Mouse (Mus musculus): ENCODE measurements around the gene Rer1.
A peak's percentile ranks its signal among the peaks of the same experiment; 100 is the strongest.
"Not testable (repeated sequence)": the region's sequence is repeated elsewhere in the genome, so short reads cannot be mapped to it uniquely, and the experiment has no call there.

Rer1 gene

DNA sequence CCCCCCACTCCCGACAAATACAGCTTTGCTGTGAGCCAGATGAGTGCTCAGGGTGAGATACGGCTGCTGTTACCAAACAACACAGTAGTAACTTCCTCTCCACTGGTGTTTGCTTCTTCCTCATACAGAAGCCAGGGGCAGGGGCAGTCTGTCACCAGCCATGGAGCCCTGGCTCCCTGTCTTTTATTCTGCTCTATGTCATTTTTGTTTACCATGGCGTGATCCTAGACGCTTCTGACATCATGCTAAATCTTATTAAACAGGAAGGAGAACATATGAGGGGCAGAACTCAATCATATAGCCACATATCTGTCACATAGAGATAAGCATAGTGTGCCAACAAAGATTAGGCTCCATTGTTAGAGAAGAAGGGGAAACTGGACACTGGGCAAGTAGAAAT, 30.4 kb upstream of the Rer1 start:
- no peak for DNase-seq (ENCODE audit: low spot score in 2 of 2)

DNA sequence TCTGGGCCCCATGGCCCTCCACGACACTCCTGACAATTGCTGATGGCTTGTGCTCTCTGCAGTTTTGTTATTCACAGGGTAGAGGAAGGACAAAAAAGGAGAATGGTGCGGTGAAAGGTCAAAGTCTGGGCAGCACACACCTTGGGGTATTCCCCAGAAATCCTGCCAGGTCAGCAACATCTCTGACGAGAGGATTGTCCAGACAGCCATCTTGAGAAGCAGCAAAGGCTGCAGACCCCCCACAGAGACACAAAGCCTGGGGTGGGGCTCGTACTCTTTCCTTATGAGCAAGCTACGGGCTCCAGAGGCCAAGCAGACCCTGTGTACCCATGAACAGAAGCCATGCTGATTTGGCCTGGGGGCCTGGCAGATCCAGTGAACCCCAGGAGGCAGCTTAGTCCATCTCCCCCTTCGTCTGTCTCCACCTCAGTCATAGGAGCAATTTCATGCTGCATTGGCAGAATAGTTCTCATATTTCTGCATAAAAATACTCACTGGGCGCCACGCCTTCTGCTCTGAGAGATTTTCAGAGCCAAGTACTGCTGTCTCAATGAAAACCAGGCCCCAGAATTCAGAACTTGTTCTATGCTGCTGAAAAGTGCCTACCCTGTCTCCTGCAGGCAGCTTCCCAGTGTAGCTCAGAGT, 27.7 kb upstream of the Rer1 start:
- DNase-seq (ENCODE audit: low spot score in 2 of 2), result no peak

DNA sequence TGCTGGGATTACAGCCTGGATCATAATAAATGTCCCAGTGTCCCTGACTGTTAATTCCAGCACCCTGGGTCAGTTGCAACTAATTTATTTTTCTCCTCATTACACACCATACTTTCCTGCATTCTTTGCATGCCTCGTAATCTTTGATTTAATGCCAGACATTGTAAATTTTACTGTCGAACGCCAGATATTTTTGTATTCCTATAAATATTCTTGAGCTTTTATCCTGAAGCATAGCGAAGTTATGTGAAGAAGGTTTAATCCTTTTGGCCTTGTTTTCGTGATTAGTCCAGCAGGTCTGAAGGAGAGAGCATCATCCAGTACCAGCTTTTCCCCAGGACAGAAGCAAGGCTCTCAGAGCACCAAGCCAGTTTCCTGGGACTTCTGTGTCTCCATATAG, 23.3 kb upstream of the Rer1 start:
- DNase-seq (ENCODE audit: low spot score in 2 of 2), result no peak

DNA sequence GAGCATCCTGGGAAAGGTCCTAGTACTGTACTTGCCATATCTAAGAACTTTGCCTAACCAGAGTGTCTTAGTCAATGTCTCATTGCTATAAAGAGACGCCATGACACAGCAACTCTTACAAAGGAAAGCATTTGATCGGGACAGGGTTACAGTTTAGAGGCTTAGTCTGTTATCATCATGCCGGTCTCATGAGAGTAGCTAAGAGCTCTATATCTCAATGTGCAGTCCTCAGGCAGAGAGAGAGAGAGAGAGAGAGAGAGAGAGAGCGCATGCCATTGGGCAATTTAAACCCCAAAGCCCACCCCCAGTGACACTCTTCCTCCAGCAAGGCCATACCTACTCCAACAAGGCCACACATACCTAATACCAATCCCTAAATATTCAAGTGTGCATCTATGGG, 21.7 kb upstream of the Rer1 start:
- DNase-seq (ENCODE audit: low spot score in 2 of 2), result no peak

- DNase-seq (ENCODE audit: low spot score in 2 of 2), result no peak
Measured at GRCm38 (mm10) chr4:155098572-155098971, 12.4 kb upstream of the Rer1 start.

- DNase-seq (ENCODE audit: low spot score in 2 of 2), result no peak
Measured at GRCm38 (mm10) chr4:155097452-155097851, 11.3 kb upstream of the Rer1 start.

- DNase-seq (ENCODE audit: low spot score in 2 of 2), result no peak
Measured at GRCm38 (mm10) chr4:155095967-155096366, 9.8 kb upstream of the Rer1 start.

- peak; percentile 70 to 89 for DNase-seq (ENCODE audit: low spot score in 2 of 2)
Measured at GRCm38 (mm10) chr4:155095238-155095900, 9.2 kb upstream of the Rer1 start.

DNA sequence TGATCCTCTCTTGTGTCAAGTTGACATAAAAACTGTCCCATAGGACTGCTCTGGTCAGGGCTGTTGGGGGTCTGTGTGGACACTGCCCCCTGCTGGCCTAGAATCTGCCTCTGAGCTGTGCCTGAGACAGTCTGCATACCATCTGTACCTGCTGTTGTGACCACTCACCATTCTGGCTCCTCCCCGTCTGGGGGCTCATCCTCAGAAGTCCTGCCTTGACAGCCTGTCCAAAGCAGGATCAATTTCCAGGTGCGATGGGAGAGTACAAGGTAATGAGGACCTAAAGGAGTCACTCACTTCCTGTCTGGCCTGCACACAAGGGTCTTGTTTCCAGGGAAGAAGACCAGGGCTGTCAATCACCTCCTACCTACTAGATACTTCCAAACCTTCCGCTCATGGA, 8.4 kb upstream of the Rer1 start:
- peak in 1 of 2 experiments; percentile 38 for DNase-seq (ENCODE audit: low spot score in 2 of 2)

- no peak for DNase-seq (ENCODE audit: low spot score in 2 of 2)
Measured at GRCm38 (mm10) chr4:155093431-155094149, 7.4 kb upstream of the Rer1 start.

DNA sequence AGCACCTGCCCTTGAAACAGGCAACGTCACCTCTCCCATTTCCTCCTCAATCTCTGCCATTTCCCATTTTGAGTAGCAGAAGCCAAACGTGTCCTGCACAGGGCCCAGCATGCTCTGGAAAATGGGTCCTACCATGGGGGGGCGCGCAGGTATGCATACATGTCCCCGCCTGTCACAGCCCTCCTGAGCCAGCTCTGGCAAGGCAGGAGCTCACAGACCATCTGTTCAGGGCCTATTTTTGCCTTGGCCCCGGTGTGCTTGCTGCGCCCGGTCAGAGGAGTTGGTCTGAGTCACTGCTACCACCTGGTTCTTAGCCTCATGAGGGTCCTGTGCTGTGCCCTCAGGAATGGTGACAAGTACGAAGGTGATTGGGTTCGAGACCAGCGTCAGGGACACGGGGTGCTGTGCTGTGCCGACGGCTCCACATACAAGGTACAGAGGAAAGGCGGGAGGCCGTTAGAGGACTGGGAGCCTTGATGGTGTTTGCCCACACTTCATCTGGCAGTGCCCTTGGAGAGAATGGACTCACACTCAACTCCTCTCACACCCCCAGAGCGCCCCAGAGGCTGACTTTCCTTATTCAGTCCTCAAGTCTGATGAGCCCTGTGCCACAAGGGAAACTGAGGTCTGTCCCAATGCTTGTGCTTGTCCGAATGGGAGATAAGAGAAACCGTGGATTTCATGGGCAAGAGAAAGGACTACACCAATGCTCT, 6.7 kb upstream of the Rer1 start:
- DNase-seq (ENCODE audit: low spot score in 2 of 2), result no peak

- no peak for DNase-seq (ENCODE audit: low spot score in 2 of 2)
Measured at GRCm38 (mm10) chr4:155090688-155091449, 4.7 kb upstream of the Rer1 start.

DNA sequence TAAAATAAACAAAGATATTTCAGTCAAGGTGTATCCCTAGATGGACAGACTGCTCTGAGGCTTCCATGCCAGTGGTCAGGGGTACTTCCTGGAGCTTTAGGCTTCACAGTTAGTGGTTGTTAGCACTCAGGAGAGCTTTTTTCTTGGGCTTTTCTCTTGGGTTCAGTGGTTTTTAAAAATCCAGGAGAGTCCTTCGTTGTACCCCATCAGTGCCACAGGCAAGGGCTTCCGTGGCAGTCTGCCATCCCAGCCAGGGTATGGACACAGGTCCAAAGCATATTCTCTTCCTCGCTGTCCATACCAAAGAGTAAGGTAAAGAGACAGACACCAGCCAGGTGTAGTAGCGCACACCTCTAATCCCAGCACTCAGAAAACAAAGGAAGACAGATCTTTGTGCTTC, 4.0 kb upstream of the Rer1 start:
- DNase-seq (ENCODE audit: low spot score in 2 of 2), result no peak

GRCm38 (mm10) chr4:155089241-155089640, 3.1 kb upstream of the Rer1 start:
- no peak for DNase-seq (ENCODE audit: low spot score in 2 of 2)

DNA sequence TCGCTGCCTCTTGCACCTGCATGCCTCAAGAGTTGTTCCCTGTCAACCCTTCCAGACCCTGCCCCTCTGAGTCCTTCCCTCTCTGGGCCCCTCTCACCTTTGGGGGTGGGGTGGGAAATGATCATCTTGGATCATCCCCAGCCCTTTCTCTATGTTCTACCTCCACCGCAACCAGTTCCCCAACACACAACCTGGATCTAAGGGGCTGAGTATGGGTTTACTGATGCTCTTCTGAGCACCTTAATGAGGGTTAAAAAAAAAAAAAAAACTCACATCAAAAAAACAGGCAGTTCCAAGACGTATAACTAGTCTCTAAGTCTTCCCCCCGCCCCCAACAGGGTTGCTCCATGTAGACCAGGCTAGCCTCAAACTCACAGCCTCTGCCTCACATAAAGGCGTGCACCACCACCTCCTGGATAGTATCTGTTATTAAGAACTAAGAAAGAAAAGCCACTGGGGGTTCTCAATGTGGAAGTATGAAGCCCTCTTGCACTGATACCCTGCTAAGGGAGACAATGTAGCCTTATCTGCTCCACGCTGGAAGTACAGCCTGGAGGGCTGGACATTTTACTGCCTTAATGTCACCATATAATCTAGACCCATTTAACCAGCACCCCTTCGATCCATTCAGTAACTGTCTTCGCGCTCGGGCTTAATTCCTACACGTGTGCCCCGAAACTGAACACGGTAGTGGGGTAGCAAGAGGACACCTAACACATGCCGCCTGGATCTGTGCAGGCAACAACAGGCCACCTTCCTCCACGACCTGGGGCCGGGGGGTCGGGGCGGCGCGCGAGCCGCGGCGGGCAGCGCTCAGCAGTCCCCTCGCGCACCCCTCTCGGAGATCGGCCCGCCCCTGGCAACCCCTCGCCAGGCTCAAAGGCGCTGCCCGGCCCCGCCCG, 725 bp downstream of the Rer1 start:
- no peak for DNase-seq (ENCODE audit: low spot score in 2 of 2)

DNA sequence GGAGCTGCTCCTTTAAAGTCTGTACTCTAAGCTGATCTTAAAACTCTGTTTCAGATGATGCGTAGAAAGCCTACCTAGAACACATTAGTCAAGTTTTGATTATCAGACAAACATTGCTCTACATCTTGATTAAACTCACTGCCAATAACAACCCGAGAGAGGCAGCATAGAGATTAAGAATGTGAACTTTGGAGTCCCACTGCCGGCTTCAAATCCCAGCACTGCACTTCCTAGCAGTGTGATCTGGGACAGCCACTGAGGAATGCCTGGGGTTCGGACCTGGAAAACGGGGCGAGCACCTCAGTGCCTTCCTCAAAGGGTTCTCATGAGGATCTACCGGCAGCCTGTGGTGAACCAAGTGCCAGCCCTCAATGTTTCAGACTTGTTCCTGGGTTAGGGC, 1.8 kb downstream of the Rer1 start:
- DNase-seq (ENCODE audit: low spot score in 2 of 2), result no peak

GRCm38 (mm10) chr4:155083553-155083952, 2.6 kb downstream of the Rer1 start:
- no peak for DNase-seq (ENCODE audit: low spot score in 2 of 2)

- no peak for DNase-seq (ENCODE audit: low spot score in 2 of 2)
Measured at GRCm38 (mm10) chr4:155079666-155080065, 6.5 kb downstream of the Rer1 start.

DNA sequence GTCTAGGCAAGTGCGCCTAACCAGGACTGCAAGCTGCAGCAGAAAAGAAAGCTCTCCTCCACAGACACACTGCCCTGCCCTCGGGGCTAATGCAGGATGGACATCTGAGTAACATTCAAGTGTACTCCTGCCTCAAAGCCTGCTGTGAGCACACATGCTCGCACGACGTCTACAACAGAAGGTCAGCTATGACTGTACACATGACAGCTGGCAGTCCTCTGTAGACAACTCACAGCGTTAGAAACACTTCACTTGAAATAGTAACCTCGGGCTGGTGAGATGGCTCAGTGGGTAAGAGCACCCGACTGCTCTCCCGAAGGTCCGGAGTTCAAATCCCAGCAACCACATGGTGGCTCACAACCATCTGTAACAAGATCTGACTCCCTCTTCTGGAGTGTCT, 7.4 kb downstream of the Rer1 start:
- DNase-seq (ENCODE audit: low spot score in 2 of 2), result not testable (repeated sequence)

GRCm38 (mm10) chr4:155076677-155077076, 9.5 kb downstream of the Rer1 start:
- no peak for DNase-seq (ENCODE audit: low spot score in 2 of 2)

DNA sequence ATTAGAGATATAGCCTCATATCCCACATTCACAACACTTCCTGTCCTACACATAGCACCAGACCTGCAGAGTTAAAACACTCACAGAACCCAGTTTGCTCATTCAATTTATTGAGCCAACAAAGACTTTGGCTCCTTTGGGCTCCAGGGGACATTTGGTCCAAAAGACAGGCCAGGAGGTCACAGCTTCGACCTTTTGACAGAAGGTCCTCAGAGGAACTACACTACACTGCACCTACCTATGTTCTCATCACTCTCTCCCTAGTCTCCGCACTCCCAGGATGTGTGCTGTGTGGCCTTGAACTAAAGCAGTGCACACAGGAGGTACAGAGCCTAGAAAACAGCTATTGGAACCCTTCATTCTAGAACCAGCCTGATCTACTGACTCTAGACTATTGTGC, 10.4 kb downstream of the Rer1 start:
- no peak for DNase-seq (ENCODE audit: low spot score in 2 of 2)

All from cerebellum, postnatal 4 days (tissue).